Mouse (Mus musculus) liver, embryonic 11.5 days (tissue): ENCODE data around the gene Tfpi2. TPM values are rescaled to one million over a fixed set of nuclear protein-coding genes. Genes with fewer than 3 reads are reported as not detected.

Source experiments
- ATAC-seq: fragments of 200-750 bp; cut with Nextera tagmentation; replicated peaks from 2 replicates; pipeline ENCODE4 v1.8.0; 2017; ENCODE audit warnings: moderate number of reproducible peaks, mild to moderate bottlenecking, moderate TSS enrichment, moderate library complexity; ENCODE audit not compliant: low FRiP score
- DNase-seq: peaks from one replicate; pipeline ENCODE4 v3.0.0-alpha.2; 2017; ENCODE audit warnings: low spot score
- H3K27ac ChIP-seq: fragments of 300-500 bp; sonication (generic); 2 replicates; pipeline ENCODE4 v1.5.1; 2014; ENCODE audit warnings: mild to moderate bottlenecking, low read depth, low read length, control low read depth
- H3K27me3 ChIP-seq: fragments of 300-500 bp; sonication (generic); replicated peaks from 2 replicates; pipeline ENCODE4 v1.6.1; 2014; ENCODE audit warnings: low read length, mixed read lengths; ENCODE audit not compliant: control insufficient read depth, insufficient read depth
- H3K36me3 ChIP-seq: fragments of 300-500 bp; sonication (generic); 2 replicates; pipeline ENCODE4 v1.6.1; 2014; ENCODE audit warnings: mild to moderate bottlenecking, low read length, moderate library complexity, mixed read lengths; ENCODE audit not compliant: control insufficient read depth, insufficient read depth
- H3K4me1 ChIP-seq: fragments of 300-500 bp; sonication (generic); replicated peaks from 2 replicates; pipeline ENCODE4 v1.6.1; 2014; ENCODE audit warnings: low read length, mixed read lengths; ENCODE audit not compliant: control insufficient read depth, insufficient read depth
- H3K4me2 ChIP-seq: fragments of 300-500 bp; sonication (generic); 2 replicates; pipeline ENCODE4 v1.6.1; 2014; ENCODE audit warnings: mild to moderate bottlenecking, control low read depth, moderate library complexity
- H3K4me3 ChIP-seq: fragments of 300-500 bp; sonication (generic); 2 replicates; pipeline ENCODE4 v1.5.1; 2014; ENCODE audit warnings: low read depth, low read length, control low read depth
- H3K9ac ChIP-seq: fragments of 300-500 bp; sonication (generic); 2 replicates; pipeline ENCODE4 v1.6.1; 2014; ENCODE audit warnings: low read depth, low read length, control low read depth
- H3K9me3 ChIP-seq: fragments of 300-500 bp; sonication (generic); 2 replicates; pipeline ENCODE4 v1.6.1; 2016; ENCODE audit warnings: low read length, inconsistent platforms, mixed read lengths; ENCODE audit not compliant: control insufficient read depth
- WGBS: fragments of 180-500 bp; shearing (Covaris S2); extraction: QIAGEN DNeasy Blood & Tissue Kit; methylation state at CpG from one replicate; pipeline ENCODE4 v1.1.7; 2014; 5-methylcytosine and 5-hydroxymethylcytosine counted together
- polyA plus RNA-seq: library from polyadenylated mRNA; unstranded; fragments of >200 nt; fragmentation: Nextera tagmentation; extraction: Ambion mirVana; gene quantifications from 2 replicates; pipeline ENCODE4 v1.2.1, GENCODE M21; 2014

The Tfpi2 gene
- polyA plus RNA-seq, 1 experiment from 2014 or later: 12.4 TPM

DNA sequence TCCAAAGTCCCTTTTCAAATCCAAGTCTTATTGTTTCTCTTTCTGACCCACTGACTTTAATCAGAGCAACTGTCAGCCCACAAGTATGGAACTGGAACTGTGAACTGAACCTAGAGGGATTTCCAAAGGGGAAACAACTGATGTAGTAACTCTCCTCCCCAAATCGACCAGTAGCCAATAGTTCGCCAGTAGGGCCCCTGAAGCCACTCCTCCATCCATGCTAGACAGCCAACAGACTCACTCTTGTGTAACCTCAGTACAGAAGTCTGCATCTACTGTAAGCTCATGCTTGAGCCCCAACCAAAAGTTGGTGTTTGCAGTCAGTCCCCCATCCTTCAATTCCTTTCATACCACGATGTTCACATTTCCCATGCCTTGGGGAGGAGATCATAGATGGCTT is 12.0 kb upstream of the Tfpi2 start:
- no peaks in the 10 kb centered on the region for H3K9me3 ChIP-seq
- no peak for ATAC-seq
- no peaks in the 10 kb centered on the region for H3K4me1 ChIP-seq
- H3K27me3 ChIP-seq: no peaks in the 10 kb centered on the region
- no peak for DNase-seq
- no peak overlapping the region for H3K4me3 ChIP-seq
- WGBS: 73% methylated on average over 3 of the region's 3 CpGs
- H3K4me2 ChIP-seq: no peak overlapping the region
- H3K27ac ChIP-seq: no peak overlapping the region
- H3K9ac ChIP-seq: no peak overlapping the region
- H3K36me3 ChIP-seq: no peaks in the 10 kb centered on the region

DNA sequence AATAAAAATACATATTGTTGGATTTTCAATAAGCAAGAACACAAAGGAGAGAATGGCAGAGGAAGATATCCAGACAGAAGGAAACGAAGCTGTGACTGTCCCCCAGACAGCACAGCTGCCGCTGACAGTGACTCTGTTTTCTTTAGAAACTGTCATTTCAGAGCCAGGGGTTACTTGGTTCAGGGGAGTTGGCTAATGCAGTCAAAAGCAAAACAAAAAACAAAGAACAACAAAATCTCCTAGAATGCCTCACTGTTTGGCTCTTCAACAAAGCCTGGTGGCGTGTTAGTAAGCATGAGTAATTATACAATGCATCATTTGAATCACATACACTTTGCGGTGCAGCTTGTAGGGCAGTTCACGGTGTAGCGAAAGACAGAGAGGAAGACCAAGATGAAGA is 10.6 kb upstream of the Tfpi2 start:
- H3K4me2 ChIP-seq: no peak overlapping the region
- no peaks in the 10 kb centered on the region for H3K9me3 ChIP-seq
- no peaks in the 10 kb centered on the region for H3K4me1 ChIP-seq
- 80% methylated on average over 6 of the region's 6 CpGs for WGBS
- no peak overlapping the region for H3K4me3 ChIP-seq
- H3K27ac ChIP-seq: no peak overlapping the region
- ATAC-seq (no peak), DNase-seq (no peak)
- H3K9ac ChIP-seq: no peak overlapping the region
- H3K36me3 ChIP-seq: no peaks in the 10 kb centered on the region
- H3K27me3 ChIP-seq: no peaks in the 10 kb centered on the region

DNA sequence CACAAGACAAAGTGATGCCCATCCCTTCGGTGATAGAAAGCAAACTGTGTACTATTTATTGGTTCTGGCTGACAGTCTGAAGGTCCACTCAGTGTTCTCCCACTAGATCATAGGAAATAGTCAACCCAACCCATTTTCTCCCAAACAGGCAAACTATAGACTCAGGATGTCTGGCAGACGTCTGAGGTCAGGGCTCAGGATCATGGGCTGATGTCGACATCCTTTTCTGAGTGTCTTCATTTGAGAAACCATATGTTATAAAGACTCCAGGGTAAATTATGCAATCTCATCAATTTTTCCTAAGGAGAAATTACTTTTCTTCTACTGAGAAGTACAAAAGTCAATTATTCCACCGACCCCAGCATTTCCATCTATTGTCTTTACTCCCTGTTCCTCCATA is 9.4 kb upstream of the Tfpi2 start:
- Histone ChIP-seq H3K36me3 (no peaks in the 10 kb centered on the region), H3K4me1 (no peaks in the 10 kb centered on the region), H3K27ac (no peak overlapping the region), H3K4me2 (no peak overlapping the region), H3K9ac (no peak overlapping the region), H3K27me3 (no peaks in the 10 kb centered on the region), H3K4me3 (no peak overlapping the region), H3K9me3 (no peaks in the 10 kb centered on the region)
- 61% methylated on average over 4 of the region's 4 CpGs for WGBS
- no peak for ATAC-seq
- no peak for DNase-seq

DNA sequence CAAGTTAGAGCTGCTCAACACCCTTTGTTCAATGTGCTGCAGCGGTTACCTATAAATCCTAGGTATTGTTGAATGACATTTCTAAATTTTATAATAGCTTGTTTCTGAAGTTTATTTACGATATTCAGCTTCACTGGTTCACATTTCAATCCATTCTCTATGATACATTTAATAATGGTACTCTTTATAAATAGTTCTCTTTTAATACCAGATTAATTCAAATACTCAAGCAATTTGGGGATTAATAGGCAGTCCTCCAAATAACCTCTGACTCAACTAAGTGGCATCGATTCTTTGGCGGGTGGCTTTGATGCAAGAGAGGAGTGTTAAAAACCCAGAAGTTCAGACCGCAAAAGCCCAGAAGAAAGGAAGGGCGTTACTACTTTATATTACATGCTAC is 4.8 kb upstream of the Tfpi2 start, which contains the start of gene Gngt1:
Gngt1 (plus strand) TSS at position 301 of the 400 bp plus-strand sequence.
- no peak within 1 kb of the TSS for H3K4me3 ChIP-seq
- no peak within 1 kb of the TSS for H3K4me2 ChIP-seq
- DNase-seq: no peak
- no peaks in the 10 kb centered on the region for H3K36me3 ChIP-seq
- no peak within 1 kb of the TSS for H3K27ac ChIP-seq
- no peaks in the 10 kb centered on the region for H3K27me3 ChIP-seq
- WGBS: 86% methylated on average over 6 of the region's 6 CpGs
- H3K9ac ChIP-seq: no peak within 1 kb of the TSS
- no peaks in the 10 kb centered on the region for H3K9me3 ChIP-seq
- H3K4me1 ChIP-seq: no peaks in the 10 kb centered on the region
- ATAC-seq: no peak

DNA sequence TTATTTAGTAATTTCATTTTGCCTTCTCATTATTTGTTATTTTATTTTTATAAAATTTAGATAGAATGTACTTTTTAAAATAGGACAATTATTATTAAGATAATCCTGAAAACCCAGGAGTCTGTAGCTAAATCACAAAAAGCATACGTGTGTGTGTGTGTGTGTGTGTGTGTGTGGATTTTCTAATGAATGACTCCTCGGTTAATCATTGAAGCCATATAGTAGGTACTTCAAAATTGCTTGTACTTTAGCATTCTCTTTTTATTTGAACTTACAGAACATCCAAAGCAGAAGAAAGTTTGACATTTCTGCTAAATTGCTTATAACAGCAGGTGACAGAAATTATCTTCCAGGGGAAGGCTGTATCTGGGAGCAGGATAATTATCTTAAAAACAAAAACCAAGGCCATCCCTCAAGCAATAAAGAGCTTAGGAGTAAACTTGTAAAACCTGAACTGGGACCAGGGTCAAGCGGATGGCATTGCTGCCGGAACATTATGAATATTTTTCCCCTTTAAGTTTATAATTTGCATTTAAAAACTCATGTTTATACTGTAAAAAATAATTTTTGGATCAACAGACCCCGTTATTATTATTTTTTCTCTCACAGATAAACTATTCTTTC is 5.9 kb downstream of the Tfpi2 start:
- Histone ChIP-seq H3K27me3 (no peaks in the 10 kb centered on the region), H3K27ac (no peak overlapping the region), H3K4me3 (no peak overlapping the region), H3K36me3 (no peaks in the 10 kb centered on the region), H3K4me1 (no peaks in the 10 kb centered on the region), H3K4me2 (no peak overlapping the region), H3K9me3 (no peaks in the 10 kb centered on the region), H3K9ac (no peak overlapping the region)
- ATAC-seq (no peak), DNase-seq (no peak)
- WGBS: 85% methylated on average over 5 of the region's 5 CpGs

DNA sequence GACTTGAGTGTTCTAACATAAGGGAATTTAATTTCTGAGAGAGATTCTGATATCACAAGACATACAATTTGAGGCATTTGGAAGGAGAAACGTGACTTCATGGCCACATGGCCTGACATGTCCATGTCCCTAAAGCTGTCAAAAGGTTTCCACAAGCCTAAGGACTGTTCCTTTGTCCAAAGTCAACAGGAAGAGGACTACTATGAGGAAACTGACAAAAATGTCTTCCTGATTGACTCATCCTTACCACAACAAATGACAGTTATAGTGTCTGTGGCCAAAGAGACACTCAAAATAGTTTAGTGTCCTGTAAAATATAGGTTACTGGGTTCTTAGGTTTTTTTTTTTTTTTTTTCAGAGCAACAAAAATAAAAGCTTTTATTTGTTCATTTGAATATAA is 15.0 kb downstream of the Tfpi2 start:
- no peak for ATAC-seq
- no peaks in the 10 kb centered on the region for H3K9me3 ChIP-seq
- H3K4me1 ChIP-seq: no peaks in the 10 kb centered on the region
- no peak overlapping the region for H3K27ac ChIP-seq
- 36% methylated on average over 1 of the region's 1 CpGs for WGBS
- DNase-seq: no peak
- H3K4me3 ChIP-seq: no peak overlapping the region
- no peak overlapping the region for H3K4me2 ChIP-seq
- H3K27me3 ChIP-seq: no peaks in the 10 kb centered on the region
- no peaks in the 10 kb centered on the region for H3K36me3 ChIP-seq
- no peak overlapping the region for H3K9ac ChIP-seq

DNA sequence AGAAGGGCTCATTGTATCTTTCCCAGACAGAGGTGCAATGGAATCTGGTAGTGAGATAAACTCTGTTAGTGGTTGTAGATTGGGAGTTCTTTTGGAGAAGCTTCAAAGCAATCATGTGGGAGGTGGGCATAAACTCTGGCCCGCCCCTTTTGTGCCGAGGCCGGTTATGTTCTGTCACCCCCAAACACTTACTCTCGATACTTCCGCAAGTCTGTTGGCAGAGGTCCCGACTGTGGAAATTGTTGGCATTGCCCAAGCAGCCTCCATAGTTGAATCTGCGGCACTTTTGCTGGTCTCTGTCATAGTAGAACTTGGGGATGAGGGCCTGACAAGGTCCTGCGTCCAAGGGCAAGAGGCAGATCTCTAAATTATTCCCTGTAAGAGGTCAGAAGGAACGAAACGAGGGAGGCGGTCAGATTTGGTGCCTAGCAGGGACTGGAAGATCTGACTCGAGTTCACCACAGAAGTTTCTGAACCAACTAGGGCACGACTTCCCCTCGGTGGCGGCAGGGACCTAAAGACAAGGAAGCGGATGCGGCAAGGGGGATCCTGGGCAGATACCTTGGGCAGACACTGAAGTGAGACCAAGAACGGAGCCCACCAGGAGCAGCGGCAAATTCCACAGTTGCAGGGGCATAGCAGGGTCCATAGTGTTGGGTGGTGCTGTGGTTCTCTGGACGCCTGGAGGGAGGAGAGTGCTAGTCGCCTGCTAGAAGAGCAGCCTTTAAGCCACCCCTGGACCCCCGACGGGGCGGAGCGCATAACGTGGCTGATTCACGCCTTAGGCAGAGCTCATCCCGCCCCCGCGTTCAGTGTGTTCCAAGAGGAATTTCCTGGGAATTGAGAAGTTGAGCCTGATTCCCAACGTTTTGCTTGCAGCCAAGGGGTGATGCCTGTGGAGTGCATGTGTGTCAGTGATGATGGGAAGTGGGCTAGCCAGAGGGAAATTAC is 20.8 kb downstream of the Tfpi2 start:
- Histone ChIP-seq H3K4me3 (peak overlapping the region; percentile 24), H3K4me2 (peak overlapping the region; percentile 59), H3K27me3 (no peaks in the 10 kb centered on the region), H3K4me1 (no peaks in the 10 kb centered on the region), H3K9ac (no peak overlapping the region), H3K9me3 (no peaks in the 10 kb centered on the region), H3K27ac (no peak overlapping the region), H3K36me3 (no peaks in the 10 kb centered on the region)
- DNase-seq (peak; percentile 36), ATAC-seq (peak; percentile 51)
- 14% methylated on average over 31 of the region's 31 CpGs for WGBS

DNA sequence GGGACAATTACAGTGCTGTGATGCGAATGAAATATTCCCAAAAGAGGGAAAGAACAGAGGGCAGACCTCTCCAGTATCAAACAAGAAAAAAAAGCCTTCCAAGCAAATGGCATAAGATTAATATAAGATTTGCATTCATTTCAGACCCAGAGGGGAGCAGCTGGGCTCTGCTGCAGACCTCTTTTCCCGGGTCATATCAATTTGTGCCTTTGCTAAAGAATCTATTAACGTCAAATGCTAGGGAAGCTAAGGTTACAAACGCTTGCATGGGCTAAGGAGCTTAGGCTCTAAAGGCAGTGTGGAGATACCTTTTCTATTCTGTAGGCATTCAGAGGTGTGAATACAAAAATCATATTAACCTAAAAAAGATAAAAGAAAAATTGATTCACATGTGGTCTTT is 33.8 kb downstream of the Tfpi2 start:
- H3K27me3 ChIP-seq: no peaks in the 10 kb centered on the region
- DNase-seq (no peak), ATAC-seq (no peak)
- WGBS: 60% methylated on average over 4 of the region's 4 CpGs
- H3K4me1 ChIP-seq: no peaks in the 10 kb centered on the region
- no peak overlapping the region for H3K4me3 ChIP-seq
- no peak overlapping the region for H3K27ac ChIP-seq
- no peaks in the 10 kb centered on the region for H3K9me3 ChIP-seq
- H3K4me2 ChIP-seq: no peak overlapping the region
- H3K9ac ChIP-seq: no peak overlapping the region
- H3K36me3 ChIP-seq: no peaks in the 10 kb centered on the region
